Mouse (Mus musculus) thymus, adult 2 months (tissue): Measurements from ENCODE around the gene Zc3h7a.

Experiments
- CTCF ChIP-seq: fragments of 200-500 bp; IDR thresholded peaks from 2 replicates; pipeline ENCODE4 v1.5.1; 2012; ENCODE audit warnings: mild to moderate bottlenecking, control low read depth, low read length, moderate library complexity, borderline replicate concordance; ENCODE audit not compliant: control insufficient read depth, poor library complexity, insufficient read depth; ENCODE audit errors: extremely low read depth
- POLR2A ChIP-seq: fragments of 200-500 bp; IDR thresholded peaks from 2 replicates; pipeline ENCODE4 v1.6.1; 2012; ENCODE audit warnings: mild to moderate bottlenecking, low read length, control low read depth, moderate library complexity; ENCODE audit not compliant: control insufficient read depth, poor library complexity, insufficient read depth; ENCODE audit errors: extremely low read depth

- TF ChIP-seq CTCF = no peak
- no peak for TF ChIP-seq POLR2A
Observed at GRCm38 (mm10) chr16:11124110-11124509, 52.1 kb downstream of the Zc3h7a start.
